In genomic region chr7:82792644-82793043, GRCm38 (mm10) we compare ENCODE assay signal across 29 mouse cellular contexts.
A peak's percentile ranks its signal among the peaks of the same experiment; 100 is the strongest.
DNase-seq lines count a peak whose midpoint lies in the region; ATAC-seq and TF ChIP-seq lines count a peak whose summit lies in the region.
"Had no signal": no experiment of that assay in that cellular context is flagged by ENCODE, and none has a peak within 500 bp of the region (broad histone marks: within the 10 kb centered on the region; RNA-seq: fewer than 3 reads in every experiment).

No protein-coding gene starts in this region.

- TF ChIP-seq RAD21 in CH12.LX (IDR thresholded peaks at IDR 0.05; ENCODE audit: low read depth, low read length): no peak

- H3K4me2 ChIP-seq in neural tube, embryonic 13.5 days: no peak overlapping the region
- H3K4me2 ChIP-seq in CH12.LX (ENCODE audit: insufficient read depth, low read depth, poor library complexity, severe bottlenecking): no peak overlapping the region
- H3K4me2 ChIP-seq: embryonic facial prominence, embryonic 13.5 days; embryonic facial prominence, embryonic 15.5 days; forebrain, embryonic 12.5 days had no signal

- H3K9ac ChIP-seq in neural tube, embryonic 13.5 days: no peak overlapping the region
- H3K9ac ChIP-seq in CH12.LX (ENCODE audit: insufficient read depth, low read depth): no peak overlapping the region
- H3K9ac ChIP-seq: embryonic facial prominence, embryonic 13.5 days; embryonic facial prominence, embryonic 15.5 days; forebrain, embryonic 12.5 days had no signal

- DNase-seq in heart, adult 11 months: peak; percentile 22
- DNase-seq in heart, postnatal 4 days: no peak
- DNase-seq in neural tube, embryonic 10.5 days (ENCODE audit: extremely low spot score, low spot score): no peak
- DNase-seq in A20 (ENCODE audit: low read depth, low spot score): peak; percentile 79
- no peak for DNase-seq in CH12.LX (ENCODE audit: extremely low read depth)
- DNase-seq in right cerebral cortex, postnatal 25 days: no peak
- DNase-seq in adipocyte (ENCODE audit: low spot score): no peak
- DNase-seq: adrenal gland, adult 2 months; adrenal gland, postnatal 10 days; adrenal gland, postnatal 25 days; B cell, adult 2 months; cerebellum, adult 11 months; cerebellum, adult 18-20 months; cerebellum, adult 8-10 months; cerebellum, adult 9-11 months; cerebellum, postnatal 14 days; cerebellum, postnatal 36 days; embryo, embryonic 11 days had no signal

- TF ChIP-seq POLR2A in CH12.LX (IDR thresholded peaks at IDR 0.05; ENCODE audit: low read depth, low read length): no peak

- no peaks in the 10 kb centered on the region for H3K79me2 ChIP-seq in CH12.LX (replicated peaks; ENCODE audit: control insufficient read depth, extremely low read depth, insufficient read depth, poor library complexity, severe bottlenecking)

- H3K4me1 ChIP-seq in neural tube, embryonic 13.5 days (replicated peaks): 0 out of 2 replicates have a peak, but pooled peaks cover 6% of the 10 kb centered on the region
- H3K4me1 ChIP-seq in CH12.LX (ENCODE audit: control insufficient read depth in 1 of 2, insufficient read depth in 2 of 2): peaks cover 3 to 59% of the 10 kb centered on the region in 2 experiments

- H3K27ac ChIP-seq in neural tube, embryonic 13.5 days (replicated peaks): no peak overlapping the region; the same call in 1 of the 2 replicates
- H3K27ac ChIP-seq in CH12.LX (ENCODE audit: insufficient read depth, low read depth): no peak overlapping the region
- H3K27ac ChIP-seq: embryonic facial prominence, embryonic 13.5 days; embryonic facial prominence, embryonic 15.5 days; forebrain, embryonic 12.5 days had no signal

- TF ChIP-seq EP300 in CH12.LX (IDR thresholded peaks at IDR 0.05; ENCODE audit: low read length): no peak

- no peak for TF ChIP-seq CTCF in CH12.LX (conservative IDR thresholded peaks at IDR 0.05 in 1 of 2, IDR thresholded peaks at IDR 0.05 in 1 of 2; ENCODE audit: low read depth in 2 of 2, low read length in 2 of 2)

- no peaks in the 10 kb centered on the region for H3K9me3 ChIP-seq in neural tube, embryonic 13.5 days
- no peaks in the 10 kb centered on the region for H3K9me3 ChIP-seq in CH12.LX (replicated peaks; ENCODE audit: low read length)
- H3K9me3 ChIP-seq: embryonic facial prominence, embryonic 13.5 days; embryonic facial prominence, embryonic 15.5 days; forebrain, embryonic 12.5 days; G1E had no signal

- no peak overlapping the region for H3K4me3 ChIP-seq in neural tube, embryonic 13.5 days
- peak overlapping the region in 1 of 3 experiments; percentile 25 for H3K4me3 ChIP-seq in CH12.LX (replicated peaks in 1 of 3; ENCODE audit: low read depth in 2 of 3, low read length in 2 of 3, poor library complexity in 1 of 3)
- H3K4me3 ChIP-seq: embryonic facial prominence, embryonic 13.5 days; embryonic facial prominence, embryonic 15.5 days; erythroblast, embryonic 14.5 days; forebrain, embryonic 12.5 days had no signal

- H3K27me3 ChIP-seq in neural tube, embryonic 13.5 days: no peaks in the 10 kb centered on the region
- H3K27me3 ChIP-seq in CH12.LX (replicated peaks): no peaks in the 10 kb centered on the region
- H3K27me3 ChIP-seq: embryonic facial prominence, embryonic 13.5 days; embryonic facial prominence, embryonic 15.5 days; forebrain, embryonic 12.5 days; Patski had no signal

- WGBS in neural tube, embryonic 13.5 days: 14% methylated on average over 2 of the region's 2 CpGs

- 0 out of 2 replicates have a peak, but pooled peaks have one; percentile 47 for ATAC-seq in neural tube, embryonic 13.5 days (ENCODE audit: low read depth)
- ATAC-seq: activated CD4-positive, CD25-positive, alpha-beta regulatory T cell, adult 4 months; CD4-positive, CD25-positive, alpha-beta regulatory T cell, adult 4 months; forebrain, embryonic 14.5 days; forebrain, embryonic 16.5 days; Patski had no signal

- dilution Hi-C loops in CH12.LX (cut with MboI; ENCODE audit: extremely low pct_ligation_motif_present, extremely low pct_unique_long_range_greater_than_20kb, low sequenced_read_pairs): no loop called here

- no peaks in the 10 kb centered on the region for H3K36me3 ChIP-seq in neural tube, embryonic 13.5 days
- no peaks in the 10 kb centered on the region for H3K36me3 ChIP-seq in CH12.LX (replicated peaks in 1 of 2; ENCODE audit: control insufficient read depth in 1 of 2, insufficient read depth in 1 of 2, low read length in 1 of 2)
- H3K36me3 ChIP-seq: embryonic facial prominence, embryonic 13.5 days; embryonic facial prominence, embryonic 15.5 days; forebrain, embryonic 12.5 days; G1E had no signal

- in situ Hi-C loops in CH12.LX (cut with MboI; ENCODE audit: low pct_ligation_motif_present, low pct_unique_long_range_greater_than_20kb, low sequenced_read_pairs): no loop called here

TF ChIP-seq in CH12.LX, 34 proteins besides CTCF, POLR2A, EP300 and RAD21:
- TF ChIP-seq BHLHE40 (IDR thresholded peaks at IDR 0.05; ENCODE audit: low read depth, low read length) (0 out of 2 replicates have a peak, but pooled peaks have one; percentile 23), PAX5 (IDR thresholded peaks at IDR 0.05; ENCODE audit: low read length) (no peak)

Comparison
In these comparisons a context has a peak if more than half of its experiments do, and no peak if none do; other contexts are left out.
1. DNase-seq: peak in heart, adult 11 months (single experiment) and A20 (single experiment); none in heart, postnatal 4 days (single experiment), neural tube, embryonic 10.5 days (single experiment), CH12.LX (single experiment), right cerebral cortex, postnatal 25 days (single experiment) and adipocyte (single experiment).